Mouse (Mus musculus) heart, adult 9 months (tissue): ENCODE results near the gene Nanog.
"Not testable (repeated sequence)": the region's sequence is repeated elsewhere in the genome, so short reads cannot be mapped to it uniquely, and the experiment has no call there.

Experiments used
- DNase-seq, 2 experiments: peaks; one replicate each; pipeline ENCODE4 v3.0.0; 2022; ENCODE audit warnings: low spot score in 2 of 2

The Nanog gene

DNA sequence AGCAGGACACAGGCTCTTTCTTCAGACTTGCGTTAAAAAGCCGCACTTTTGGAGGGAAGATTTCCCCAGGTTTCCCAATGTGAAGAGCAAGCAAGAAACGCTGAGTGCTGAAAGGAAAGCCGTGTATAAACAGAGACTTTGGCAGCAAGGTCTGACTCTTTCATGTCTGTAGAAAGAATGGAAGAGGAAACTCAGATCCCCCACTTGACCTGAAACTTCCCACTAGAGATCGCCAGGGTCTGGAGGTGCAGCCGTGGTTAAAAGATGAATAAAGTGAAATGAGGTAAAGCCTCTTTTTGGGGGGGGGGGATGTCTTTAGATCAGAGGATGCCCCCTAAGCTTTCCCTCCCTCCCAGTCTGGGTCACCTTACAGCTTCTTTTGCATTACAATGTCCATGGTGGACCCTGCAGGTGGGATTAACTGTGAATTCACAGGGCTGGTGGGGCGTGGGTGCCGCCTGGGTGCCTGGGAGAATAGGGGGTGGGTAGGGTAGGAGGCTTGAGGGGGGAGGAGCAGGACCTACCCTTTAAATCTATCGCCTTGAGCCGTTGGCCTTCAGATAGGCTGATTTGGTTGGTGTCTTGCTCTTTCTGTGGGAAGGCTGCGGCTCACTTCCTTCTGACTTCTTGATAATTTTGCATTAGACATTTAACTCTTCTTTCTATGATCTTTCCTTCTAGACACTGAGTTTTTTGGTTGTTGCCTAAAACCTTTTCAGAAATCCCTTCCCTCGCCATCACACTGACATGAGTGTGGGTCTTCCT is at the start of gene Nanog:
Gene Nanog (plus strand): TSS at position 454 of the 765 bp plus-strand sequence.
- no peak for DNase-seq

DNA sequence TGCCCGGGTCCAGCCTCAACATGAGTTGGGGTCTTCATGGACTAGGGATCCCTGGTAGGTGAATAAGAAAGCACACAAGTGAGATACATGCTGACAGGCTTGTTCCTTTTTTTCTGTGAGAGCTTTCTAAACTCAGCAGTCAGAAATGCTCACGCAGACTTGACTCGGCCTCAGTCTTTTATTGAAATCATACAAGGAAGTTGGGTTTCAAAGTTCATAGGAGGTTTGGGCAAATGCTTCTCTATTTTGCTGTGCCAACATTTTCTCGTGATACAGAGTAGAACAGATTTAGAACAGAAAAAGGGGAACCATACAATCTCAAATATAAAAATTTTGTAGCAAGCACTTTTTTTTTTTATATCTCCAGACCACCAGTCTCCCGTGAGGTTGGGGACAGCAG is 49.7 kb upstream of the Nanog start:
- peak in 1 of 2 experiments; percentile 61 for DNase-seq

DNA sequence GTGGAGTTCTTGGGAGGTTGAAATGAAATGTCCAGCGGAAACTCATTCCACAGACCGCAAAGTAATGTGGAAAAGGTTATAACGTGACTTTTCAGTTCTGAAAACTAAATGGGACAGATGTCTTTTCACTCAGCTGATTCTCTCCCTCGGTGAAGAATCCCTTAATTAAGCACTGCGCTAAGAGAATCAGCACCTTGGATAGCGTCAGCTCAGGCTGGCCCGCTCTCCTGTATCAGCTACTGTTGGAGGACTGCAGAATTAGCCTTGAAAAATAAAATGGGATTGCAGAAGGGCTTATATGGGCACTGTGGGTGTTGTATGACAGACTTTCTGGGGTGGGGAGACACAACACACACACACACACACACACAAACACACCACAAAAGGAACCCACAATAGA is 47.7 kb upstream of the Nanog start:
- no peak for DNase-seq

DNA sequence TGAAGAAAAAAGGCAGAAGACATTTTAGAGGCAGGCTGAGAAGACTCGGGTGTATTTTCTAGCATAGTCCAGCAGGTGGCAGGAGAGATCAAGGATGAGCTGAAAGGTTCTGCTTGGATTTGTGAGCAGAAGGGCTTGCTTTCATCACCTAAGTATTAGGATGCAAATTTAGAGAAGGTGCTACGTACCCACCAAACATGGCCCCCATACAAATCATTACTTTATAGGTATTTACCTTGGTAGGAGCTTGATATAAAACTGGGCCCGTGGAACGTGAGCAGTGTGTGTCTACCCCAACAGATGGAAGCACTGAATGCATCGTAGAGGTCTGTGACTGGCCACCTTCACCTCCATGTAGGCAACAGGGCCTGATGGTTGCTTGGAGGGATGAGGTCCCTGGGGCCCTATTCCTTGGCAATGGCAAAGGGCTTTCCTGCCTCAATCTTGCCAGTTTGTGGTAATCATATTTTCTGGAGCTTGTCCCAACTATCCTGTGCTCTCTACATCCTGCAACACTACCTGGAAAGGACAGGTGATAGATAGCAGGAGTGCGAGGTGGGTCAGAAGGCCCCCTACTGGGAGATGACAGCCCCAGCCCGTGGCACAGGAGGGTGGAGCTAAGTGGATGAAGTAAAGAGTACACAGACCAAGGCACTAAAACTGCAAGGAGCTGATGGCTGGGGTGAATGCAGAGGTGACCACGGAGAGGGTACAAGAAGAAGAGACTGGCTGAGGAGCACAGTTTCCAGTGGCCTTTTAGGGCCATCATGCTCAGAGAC is 46.5 kb upstream of the Nanog start:
- peak in 1 of 2 experiments; percentile 13 for DNase-seq

DNA sequence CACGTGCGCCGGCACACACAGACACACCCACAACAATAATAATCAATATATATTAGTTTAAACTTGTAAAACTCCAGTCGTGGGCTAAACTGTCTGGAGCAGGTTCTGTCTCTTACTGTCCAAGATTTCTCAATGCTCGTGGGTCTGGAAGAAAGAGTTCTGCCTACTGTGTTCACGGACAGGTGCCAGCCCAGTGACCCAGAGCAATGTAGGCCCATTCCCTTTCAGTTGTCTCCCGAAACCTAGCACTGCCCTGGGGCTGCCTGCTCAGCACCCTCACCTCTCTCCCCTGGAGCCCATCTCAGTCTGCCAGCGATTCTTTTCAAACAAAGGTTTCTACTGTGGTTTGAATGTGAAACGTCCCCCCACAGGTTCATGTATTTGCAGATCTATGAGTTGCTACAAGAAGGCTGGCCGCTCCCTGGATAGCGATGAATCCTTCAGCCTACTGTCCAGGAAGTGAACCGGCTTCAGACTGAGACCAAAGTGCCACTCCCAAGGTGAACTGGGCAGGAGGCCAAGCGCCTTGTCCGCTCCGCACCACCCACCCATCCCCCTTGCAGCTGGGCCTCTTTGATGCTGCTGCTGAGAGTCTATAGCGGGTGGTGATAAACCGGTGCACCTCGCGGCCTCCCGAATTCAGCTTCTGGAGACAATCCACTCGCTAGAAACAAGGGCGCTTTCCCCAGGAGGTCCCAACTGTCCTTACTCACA is 44.6 kb upstream of the Nanog start:
- DNase-seq, result no peak

DNA sequence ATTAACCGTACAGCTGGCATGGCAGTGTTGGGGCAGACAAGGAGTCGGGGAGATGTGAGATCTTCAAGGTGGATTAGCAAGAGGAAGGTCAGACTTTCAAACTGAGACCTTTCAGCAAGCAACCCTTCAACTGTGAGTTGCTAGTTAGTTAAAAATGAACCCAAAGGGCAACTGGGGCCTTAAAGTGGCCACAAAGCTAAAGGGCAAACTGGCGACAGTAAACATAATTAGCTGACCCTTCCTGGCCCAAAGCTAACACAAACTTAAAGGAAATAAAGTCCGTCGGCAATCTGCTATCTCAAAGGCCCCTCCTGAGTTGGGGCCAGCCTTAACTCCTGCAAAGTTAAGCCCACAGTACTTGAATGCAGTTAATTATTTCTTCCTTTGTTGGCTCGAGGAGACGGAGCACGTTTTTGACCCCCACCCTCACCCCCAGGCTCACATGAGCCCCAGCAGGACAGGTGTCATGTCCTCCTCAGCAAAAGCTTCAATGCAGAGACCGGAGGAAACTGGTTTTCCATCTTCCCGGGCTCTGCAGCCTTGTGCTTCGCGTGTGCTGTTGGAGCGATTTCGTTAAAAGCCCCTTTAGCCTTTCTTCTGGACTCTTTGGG is 43.6 kb upstream of the Nanog start:
- DNase-seq, result no peak

DNA sequence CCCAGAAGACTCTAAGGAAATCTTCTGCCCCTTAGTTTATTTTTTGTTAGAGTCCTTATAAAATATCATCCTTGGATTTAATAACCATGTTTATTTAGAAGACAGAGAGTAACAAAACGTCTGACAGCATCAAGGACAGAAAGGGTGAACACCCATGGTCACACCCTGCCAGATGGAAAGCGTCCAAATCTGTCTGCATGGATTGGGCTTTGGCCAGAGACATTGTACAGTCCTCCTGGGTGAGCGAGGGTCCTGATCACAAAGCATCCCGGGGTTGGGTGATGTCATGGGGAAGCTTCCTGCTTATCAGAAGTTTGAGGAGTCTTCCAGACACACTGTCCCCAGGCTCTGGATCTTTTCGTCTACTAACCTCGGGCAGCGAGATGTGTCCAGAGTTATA is 41.4 kb upstream of the Nanog start:
- no peak for DNase-seq

DNA sequence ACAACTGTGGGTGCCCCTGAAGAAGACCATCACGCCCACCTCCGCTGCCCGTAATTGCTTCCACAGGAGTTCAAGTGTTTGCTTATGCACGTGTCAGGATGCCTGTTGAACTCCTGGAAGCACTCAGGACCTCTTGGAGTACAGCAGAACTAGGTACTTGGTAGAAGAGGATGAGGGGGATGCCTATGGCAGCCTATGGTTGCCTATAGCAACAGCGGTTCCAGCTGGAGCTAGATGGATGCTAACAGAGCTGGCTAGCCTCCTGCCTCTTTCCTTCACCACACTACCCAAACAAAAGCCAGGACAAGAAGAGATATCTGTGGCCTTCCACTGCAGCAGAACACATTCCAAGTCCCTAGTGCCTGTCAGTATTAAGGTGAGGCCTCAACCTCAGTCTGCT is 39.6 kb upstream of the Nanog start:
- no peak for DNase-seq

DNA sequence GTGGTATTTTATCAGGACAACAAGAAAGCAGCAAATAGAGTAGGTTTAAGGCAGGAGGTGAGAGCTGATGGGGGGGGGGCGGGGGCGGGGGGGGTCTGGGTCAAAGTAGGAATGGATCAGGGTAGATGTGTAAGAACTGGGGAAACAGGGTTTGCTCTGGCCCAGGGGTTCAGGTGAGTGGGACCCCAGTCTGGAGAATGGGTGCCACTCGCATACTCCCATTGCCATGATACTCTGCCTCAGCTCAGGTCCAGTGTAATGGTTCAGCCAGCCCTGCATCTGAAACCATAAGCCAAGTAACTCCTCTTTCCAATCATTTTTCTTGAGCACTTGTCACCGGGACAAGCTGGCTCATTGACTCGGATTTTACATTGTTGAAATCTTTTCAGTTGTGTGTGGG is 38.5 kb upstream of the Nanog start:
- no peak for DNase-seq

DNA sequence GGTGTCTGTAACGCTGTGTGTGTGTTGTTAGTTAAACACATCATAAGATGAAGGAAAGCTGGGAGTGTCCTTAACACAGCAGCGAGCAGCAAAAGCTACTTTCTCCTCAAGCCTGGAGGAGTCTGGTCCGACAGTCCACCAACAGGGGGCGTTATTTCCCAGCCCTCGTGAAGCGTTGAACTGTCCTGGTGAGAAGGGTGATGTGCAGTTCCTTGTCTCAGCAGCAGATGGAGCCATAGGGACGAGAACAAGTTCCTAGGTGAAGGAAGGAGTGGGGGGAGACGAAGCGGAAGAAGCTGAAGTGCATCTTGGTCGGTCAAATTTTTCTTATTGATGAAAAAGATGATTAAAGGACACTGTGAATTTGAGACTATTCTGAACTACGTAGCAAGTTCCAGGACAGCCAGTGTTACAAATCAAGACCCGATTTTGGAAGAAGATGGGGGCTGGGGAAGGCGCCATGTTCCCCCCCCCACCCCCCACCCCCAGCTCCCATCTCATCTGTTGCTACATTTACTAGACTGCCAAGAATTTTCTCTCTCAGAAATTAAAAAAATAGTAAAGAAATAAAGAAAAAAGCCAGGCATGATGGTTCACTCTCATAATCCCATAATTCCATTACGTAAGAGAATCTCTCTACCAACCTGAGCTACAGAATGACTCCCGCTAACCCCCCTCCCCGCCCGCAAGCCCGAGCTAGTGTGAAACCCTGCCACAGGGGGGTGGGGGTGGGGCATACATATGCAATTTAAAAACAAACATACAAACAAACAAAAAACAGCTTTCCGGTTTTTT is 37.7 kb upstream of the Nanog start:
- DNase-seq, result peak; percentile 67 to 85

DNA sequence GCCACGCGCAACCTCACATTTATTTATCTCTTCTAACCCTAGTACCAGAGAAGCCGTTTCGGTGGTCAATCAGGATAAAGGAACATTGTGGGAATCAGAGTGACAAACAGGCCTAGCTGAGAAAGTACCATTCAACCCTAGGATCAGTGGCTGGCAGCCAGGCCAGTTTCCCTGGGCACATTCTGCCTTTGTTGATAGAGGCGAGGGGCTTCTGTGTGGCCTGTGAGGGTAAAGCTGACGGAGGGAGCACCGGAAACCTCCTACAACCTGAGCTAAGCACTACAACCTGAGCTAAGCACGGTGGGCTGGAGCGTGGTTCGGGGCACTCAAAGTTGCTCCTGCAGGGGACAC is 37.1 kb upstream of the Nanog start:
- DNase-seq, result no peak

DNA sequence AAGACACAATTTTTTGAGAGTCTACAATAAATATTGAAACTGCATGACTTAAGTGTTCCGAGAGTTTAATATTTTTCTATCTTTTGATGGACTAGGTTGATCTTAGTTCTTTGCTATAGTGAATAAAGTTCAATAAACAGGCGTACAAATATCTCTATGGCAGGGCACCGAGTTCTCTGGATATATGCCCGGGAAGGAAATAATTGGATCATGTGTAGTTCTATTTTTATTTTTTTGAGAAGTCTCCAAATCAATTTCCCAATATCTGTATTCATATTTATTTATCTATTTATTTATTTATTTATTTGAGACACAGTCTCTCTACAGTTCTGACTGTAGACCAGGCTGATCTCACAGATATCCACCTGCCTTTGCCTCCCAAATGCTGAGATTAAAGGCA is 36.4 kb upstream of the Nanog start:
- DNase-seq, result no peak

DNA sequence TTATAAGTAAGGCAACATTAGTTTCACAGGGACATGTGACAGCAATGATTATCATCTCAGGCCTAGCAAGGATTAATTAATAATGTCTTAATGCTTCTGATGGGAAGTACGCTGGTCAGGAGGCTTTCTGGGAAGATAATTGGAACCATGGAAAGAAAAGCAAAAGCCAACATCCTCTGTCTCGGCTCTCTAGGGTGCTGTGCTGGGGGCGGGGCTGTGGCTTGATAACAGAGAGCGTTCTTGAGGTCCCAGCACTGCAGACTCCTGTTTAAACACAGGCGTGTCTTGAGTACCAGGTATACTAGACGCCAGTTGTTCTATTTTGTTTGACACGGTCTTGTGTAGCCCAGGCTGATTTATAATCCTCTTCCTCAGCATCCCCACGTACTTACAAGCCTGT is 34.5 kb upstream of the Nanog start:
- no peak for DNase-seq

DNA sequence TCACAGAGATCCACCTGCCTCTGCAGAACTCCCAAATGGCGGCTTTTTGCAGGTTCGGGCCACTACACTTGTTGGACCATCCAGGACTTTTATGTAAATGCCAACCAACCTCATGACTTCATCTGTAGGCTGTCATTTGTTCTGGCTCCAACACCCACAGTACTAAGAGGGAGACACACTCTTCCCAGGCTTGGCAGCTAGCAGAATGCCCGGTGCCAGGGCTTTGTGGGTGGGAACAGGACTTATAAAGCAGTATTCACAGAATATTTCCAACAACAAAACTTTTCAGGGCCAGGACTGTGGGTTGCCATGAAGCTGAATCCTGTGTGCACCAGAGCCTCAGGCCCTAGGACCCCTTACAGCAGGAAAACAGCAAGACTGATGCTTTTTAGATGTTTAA is 24.6 kb upstream of the Nanog start:
- no peak for DNase-seq

DNA sequence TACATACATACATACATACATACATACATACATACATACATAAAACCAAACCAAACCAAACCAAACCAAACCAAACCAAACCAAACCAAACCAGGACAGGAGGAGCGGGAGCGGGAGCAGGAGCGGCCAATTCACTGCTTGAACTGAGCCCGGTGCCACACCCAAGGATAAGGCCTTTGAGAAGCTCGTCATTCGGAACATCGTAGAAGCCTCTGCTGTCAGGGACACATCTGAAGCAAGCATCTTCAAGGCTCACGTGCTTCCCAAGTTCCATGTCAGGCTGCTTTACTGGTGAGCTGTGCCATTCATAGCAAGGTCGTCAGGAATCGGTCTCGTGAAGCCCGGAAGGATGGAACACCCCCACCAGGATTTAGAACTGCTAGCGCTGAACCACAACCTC is 20.6 kb upstream of the Nanog start:
- DNase-seq, result no peak

DNA sequence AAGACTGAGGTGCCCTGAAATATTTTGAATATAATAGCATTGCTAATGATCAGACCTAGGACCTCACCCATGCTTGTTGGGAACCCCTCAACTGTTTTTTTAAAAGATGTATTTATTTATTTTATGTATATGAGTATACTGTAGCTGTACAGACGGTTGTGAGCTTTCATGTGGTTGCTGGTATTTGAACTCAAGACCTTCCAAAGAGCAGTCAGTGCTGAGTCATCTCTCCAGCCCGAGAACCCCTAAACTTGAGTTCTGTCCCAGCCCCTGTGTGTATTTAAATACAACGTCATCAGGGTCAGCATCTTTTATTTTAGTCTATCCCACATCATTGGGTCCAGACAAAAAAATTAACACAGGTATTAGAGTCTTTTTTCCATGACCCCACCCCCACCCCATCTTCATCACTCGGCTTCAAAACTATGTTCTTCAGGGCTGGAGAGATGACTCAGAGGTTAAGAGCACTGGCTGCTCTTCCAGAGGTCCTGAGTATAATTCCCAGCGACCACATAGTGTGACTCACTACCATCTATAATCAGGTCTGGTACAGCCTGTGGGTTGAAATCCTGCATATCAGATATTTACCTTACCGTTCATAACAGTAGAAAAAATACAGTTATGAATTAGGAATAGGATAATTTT is 17.8 kb upstream of the Nanog start:
- no peak for DNase-seq

DNA sequence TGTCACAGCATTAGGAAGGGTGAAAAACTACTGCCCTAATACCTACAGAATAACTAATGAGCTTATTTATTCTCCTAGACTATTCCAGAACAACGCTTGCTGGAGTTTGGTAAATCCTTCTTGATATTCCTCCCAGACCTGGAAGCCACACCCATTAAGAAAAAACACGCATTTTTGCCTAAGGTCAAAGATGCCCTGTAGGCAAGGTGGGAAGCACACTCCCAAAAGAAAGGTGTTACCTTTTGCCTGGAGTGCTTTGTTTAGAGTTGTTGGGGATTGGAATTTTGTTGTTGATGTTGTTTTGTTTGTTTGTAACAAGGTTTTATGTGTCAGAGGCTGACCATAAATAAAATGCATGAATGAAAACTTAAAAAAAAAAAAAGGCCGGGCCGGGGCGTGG is 17.2 kb upstream of the Nanog start:
- DNase-seq, result no peak

DNA sequence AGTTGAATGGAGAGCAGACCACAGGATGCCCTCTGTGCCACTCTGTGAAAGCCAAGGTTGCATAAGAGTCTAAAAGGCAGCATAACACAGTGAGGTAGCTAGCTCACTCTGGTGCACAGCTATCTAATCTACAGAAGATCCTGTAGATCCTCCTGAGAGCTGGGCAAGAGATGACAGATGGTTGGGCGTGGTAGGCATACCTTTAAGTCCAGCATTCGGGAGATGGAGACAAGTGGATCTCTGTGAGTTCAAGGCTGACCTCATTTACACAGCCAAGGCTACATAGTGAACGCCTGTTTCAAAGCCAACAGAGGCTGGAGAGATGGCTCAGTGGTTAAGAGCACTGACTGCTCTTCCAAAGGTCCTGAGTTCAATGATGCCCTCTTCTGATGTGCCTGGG is 11.9 kb upstream of the Nanog start:
- DNase-seq, result no peak

DNA sequence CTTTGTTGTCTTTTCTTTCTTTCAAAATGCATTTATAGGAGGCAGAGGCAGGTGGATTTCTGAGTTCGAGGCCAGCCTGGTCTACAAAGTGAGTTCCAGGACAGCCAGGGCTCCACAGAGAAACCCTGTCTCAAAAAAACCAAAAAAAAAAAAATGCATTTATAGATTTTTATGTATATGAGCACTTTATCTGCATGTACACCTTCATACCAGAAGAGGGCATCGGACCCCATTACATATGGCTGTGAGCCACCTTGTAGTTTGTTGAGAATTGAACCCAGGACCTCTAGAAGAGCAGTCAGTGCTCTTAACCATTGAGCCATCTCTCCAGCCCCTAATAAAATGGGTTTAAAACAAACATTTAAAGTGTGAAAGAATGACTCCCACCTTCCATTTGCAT is 7.7 kb upstream of the Nanog start:
- DNase-seq, result not testable (repeated sequence)

DNA sequence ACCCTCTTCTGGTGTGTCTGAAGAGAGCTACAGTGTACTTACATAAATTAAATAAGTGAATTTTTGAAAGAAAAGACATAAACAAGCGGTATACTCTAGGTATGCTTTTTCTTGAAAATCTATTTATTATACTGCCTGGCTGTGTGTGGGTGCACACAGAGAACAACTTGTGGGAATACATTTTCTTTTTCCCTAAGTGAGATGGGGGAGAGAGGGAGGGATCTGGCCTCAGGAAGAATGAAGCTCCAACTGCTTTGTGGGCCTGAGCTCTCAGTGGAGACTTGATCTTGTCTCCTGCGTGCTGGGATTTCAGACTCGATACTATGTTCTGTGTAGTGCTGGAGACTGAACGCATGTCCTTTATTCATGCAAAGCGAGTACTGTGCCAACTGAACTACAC is 5.5 kb upstream of the Nanog start:
- DNase-seq, result no peak

DNA sequence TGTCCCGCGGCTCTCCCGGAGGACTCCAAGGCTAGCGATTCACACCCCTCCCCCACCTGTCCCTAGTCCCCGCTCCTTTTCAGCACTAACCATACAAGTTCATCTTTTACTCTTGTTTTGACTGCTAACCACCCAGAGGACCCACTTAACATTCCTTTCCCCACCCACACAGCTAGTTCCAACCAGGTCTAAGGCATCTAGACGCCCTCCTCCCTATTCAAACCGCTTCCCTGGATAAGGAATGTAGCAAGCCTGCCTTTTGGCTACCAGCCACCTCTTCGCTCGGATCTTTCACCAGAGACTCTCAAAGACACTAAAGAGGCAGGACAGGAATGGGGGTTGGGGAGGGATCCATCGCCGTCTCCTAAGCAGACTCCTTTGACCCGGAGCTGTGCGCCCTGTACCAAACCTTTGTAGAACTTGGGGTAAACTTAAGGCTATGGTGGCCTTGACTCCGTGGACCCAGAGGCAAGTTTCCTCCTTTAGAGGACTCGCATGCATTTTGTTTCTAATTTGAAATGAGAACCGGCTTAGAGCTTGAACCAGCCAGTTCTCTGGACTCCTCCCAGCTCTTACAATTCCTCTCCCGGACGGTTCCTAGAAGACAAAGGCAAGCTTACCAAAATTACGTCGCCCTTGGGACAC is 4.7 kb upstream of the Nanog start:
- peak; percentile 3 to 12 for DNase-seq
